Mouse (Mus musculus): Measurements from ENCODE around the gene Cfap61. TPM values are rescaled to one million over a fixed set of nuclear protein-coding genes. Genes with fewer than 3 reads are reported as not detected.

Cfap61 gene
- polyA plus RNA-seq, 1 experiment, result 0.23 TPM

GRCm38 (mm10) chr2:146100489-146101060 lies 166.0 kb downstream of the Cfap61 start:
- no peaks in the 10 kb centered on the region for H3K27me3 ChIP-seq (ENCODE audit: control insufficient read depth, insufficient read depth, low read length)
- no peak overlapping the region for H3K27ac ChIP-seq (ENCODE audit: control insufficient read depth, insufficient read depth, low read length)
- DNase-seq, result no peak
- TF ChIP-seq POLR2A (IDR thresholded peaks at IDR 0.05; ENCODE audit: control insufficient read depth, extremely low read depth, insufficient read depth, low read length, poor library complexity) (no peak), CTCF (IDR thresholded peaks at IDR 0.05; ENCODE audit: borderline replicate concordance, control insufficient read depth, extremely low read depth, insufficient read depth, low read length, poor library complexity) (no peak)
- WGBS, result 98% methylated on average over 10 of the region's 10 CpGs
- H3K4me1 ChIP-seq (replicated peaks; ENCODE audit: control insufficient read depth, insufficient read depth, low read length), result no peaks in the 10 kb centered on the region
- no peak overlapping the region for H3K4me3 ChIP-seq (ENCODE audit: control insufficient read depth, insufficient read depth, low read length)
- H3K36me3 ChIP-seq (ENCODE audit: control insufficient read depth, insufficient read depth, low read length), result no peaks in the 10 kb centered on the region

- TF ChIP-seq POLR2A (IDR thresholded peaks at IDR 0.05; ENCODE audit: control insufficient read depth, extremely low read depth, insufficient read depth, low read length, poor library complexity), result no peak
- TF ChIP-seq CTCF (IDR thresholded peaks at IDR 0.05; ENCODE audit: borderline replicate concordance, control insufficient read depth, extremely low read depth, insufficient read depth, low read length, poor library complexity), result no peak
- no peak for DNase-seq
- H3K27me3 ChIP-seq (ENCODE audit: control insufficient read depth, insufficient read depth, low read length), result no peaks in the 10 kb centered on the region
- H3K4me3 ChIP-seq (ENCODE audit: control insufficient read depth, insufficient read depth, low read length), result no peak overlapping the region
- H3K36me3 ChIP-seq (ENCODE audit: control insufficient read depth, insufficient read depth, low read length), result no peaks in the 10 kb centered on the region
- H3K27ac ChIP-seq (ENCODE audit: control insufficient read depth, insufficient read depth, low read length), result no peak overlapping the region
- no peaks in the 10 kb centered on the region for H3K4me1 ChIP-seq (replicated peaks; ENCODE audit: control insufficient read depth, insufficient read depth, low read length)
- WGBS, result 94% methylated on average over 3 of the region's 3 CpGs
These were observed 168.0 kb downstream of the Cfap61 start for GRCm38 (mm10) chr2:146102600-146102999.

GRCm38 (mm10) chr2:146105341-146105740 lies 170.8 kb downstream of the Cfap61 start:
- Histone ChIP-seq H3K27me3 (ENCODE audit: control insufficient read depth, insufficient read depth, low read length) (no peaks in the 10 kb centered on the region), H3K36me3 (ENCODE audit: control insufficient read depth, insufficient read depth, low read length) (no peaks in the 10 kb centered on the region), H3K4me3 (ENCODE audit: control insufficient read depth, insufficient read depth, low read length) (no peak overlapping the region), H3K27ac (ENCODE audit: control insufficient read depth, insufficient read depth, low read length) (no peak overlapping the region), H3K4me1 (replicated peaks; ENCODE audit: control insufficient read depth, insufficient read depth, low read length) (no peaks in the 10 kb centered on the region)
- 93% methylated on average over 6 of the region's 6 CpGs for WGBS
- no peak for TF ChIP-seq POLR2A (IDR thresholded peaks at IDR 0.05; ENCODE audit: control insufficient read depth, extremely low read depth, insufficient read depth, low read length, poor library complexity)
- TF ChIP-seq CTCF (IDR thresholded peaks at IDR 0.05; ENCODE audit: borderline replicate concordance, control insufficient read depth, extremely low read depth, insufficient read depth, low read length, poor library complexity), result no peak
- no peak for DNase-seq

GRCm38 (mm10) chr2:146107980-146108379 lies 173.4 kb downstream of the Cfap61 start:
- Histone ChIP-seq H3K27me3 (ENCODE audit: control insufficient read depth, insufficient read depth, low read length) (no peaks in the 10 kb centered on the region), H3K4me1 (replicated peaks; ENCODE audit: control insufficient read depth, insufficient read depth, low read length) (no peaks in the 10 kb centered on the region), H3K36me3 (ENCODE audit: control insufficient read depth, insufficient read depth, low read length) (no peaks in the 10 kb centered on the region), H3K4me3 (ENCODE audit: control insufficient read depth, insufficient read depth, low read length) (no peak overlapping the region), H3K27ac (ENCODE audit: control insufficient read depth, insufficient read depth, low read length) (no peak overlapping the region)
- DNase-seq, result no peak
- 96% methylated on average over 4 of the region's 4 CpGs for WGBS
- TF ChIP-seq POLR2A (IDR thresholded peaks at IDR 0.05; ENCODE audit: control insufficient read depth, extremely low read depth, insufficient read depth, low read length, poor library complexity), result no peak
- TF ChIP-seq CTCF (IDR thresholded peaks at IDR 0.05; ENCODE audit: borderline replicate concordance, control insufficient read depth, extremely low read depth, insufficient read depth, low read length, poor library complexity), result no peak

GRCm38 (mm10) chr2:146109921-146110320 lies 175.3 kb downstream of the Cfap61 start:
- no peaks in the 10 kb centered on the region for H3K27me3 ChIP-seq (ENCODE audit: control insufficient read depth, insufficient read depth, low read length)
- H3K4me3 ChIP-seq (ENCODE audit: control insufficient read depth, insufficient read depth, low read length), result no peak overlapping the region
- no peaks in the 10 kb centered on the region for H3K36me3 ChIP-seq (ENCODE audit: control insufficient read depth, insufficient read depth, low read length)
- H3K27ac ChIP-seq (ENCODE audit: control insufficient read depth, insufficient read depth, low read length), result no peak overlapping the region
- DNase-seq, result no peak
- H3K4me1 ChIP-seq (replicated peaks; ENCODE audit: control insufficient read depth, insufficient read depth, low read length), result no peaks in the 10 kb centered on the region
- no peak for TF ChIP-seq POLR2A (IDR thresholded peaks at IDR 0.05; ENCODE audit: control insufficient read depth, extremely low read depth, insufficient read depth, low read length, poor library complexity)
- TF ChIP-seq CTCF (IDR thresholded peaks at IDR 0.05; ENCODE audit: borderline replicate concordance, control insufficient read depth, extremely low read depth, insufficient read depth, low read length, poor library complexity), result no peak
- 92% methylated on average over 9 of the region's 9 CpGs for WGBS

- no peaks in the 10 kb centered on the region for H3K36me3 ChIP-seq (ENCODE audit: control insufficient read depth, insufficient read depth, low read length)
- TF ChIP-seq POLR2A (IDR thresholded peaks at IDR 0.05; ENCODE audit: control insufficient read depth, extremely low read depth, insufficient read depth, low read length, poor library complexity) (no peak), CTCF (IDR thresholded peaks at IDR 0.05; ENCODE audit: borderline replicate concordance, control insufficient read depth, extremely low read depth, insufficient read depth, low read length, poor library complexity) (no peak)
- no peak overlapping the region for H3K27ac ChIP-seq (ENCODE audit: control insufficient read depth, insufficient read depth, low read length)
- H3K27me3 ChIP-seq (ENCODE audit: control insufficient read depth, insufficient read depth, low read length), result no peaks in the 10 kb centered on the region
- H3K4me3 ChIP-seq (ENCODE audit: control insufficient read depth, insufficient read depth, low read length), result no peak overlapping the region
- DNase-seq, result no peak
- H3K4me1 ChIP-seq (replicated peaks; ENCODE audit: control insufficient read depth, insufficient read depth, low read length), result no peaks in the 10 kb centered on the region
- WGBS, result 6% methylated on average over 6 of the region's 6 CpGs
These were observed 181.7 kb downstream of the Cfap61 start for GRCm38 (mm10) chr2:146116282-146116681.

GRCm38 (mm10) chr2:146116726-146117125 lies 182.1 kb downstream of the Cfap61 start:
- no peak overlapping the region for H3K27ac ChIP-seq (ENCODE audit: control insufficient read depth, insufficient read depth, low read length)
- H3K36me3 ChIP-seq (ENCODE audit: control insufficient read depth, insufficient read depth, low read length), result no peaks in the 10 kb centered on the region
- WGBS, result 34% methylated on average over 5 of the region's 5 CpGs
- no peaks in the 10 kb centered on the region for H3K4me1 ChIP-seq (replicated peaks; ENCODE audit: control insufficient read depth, insufficient read depth, low read length)
- H3K27me3 ChIP-seq (ENCODE audit: control insufficient read depth, insufficient read depth, low read length), result no peaks in the 10 kb centered on the region
- DNase-seq, result no peak
- TF ChIP-seq POLR2A (IDR thresholded peaks at IDR 0.05; ENCODE audit: control insufficient read depth, extremely low read depth, insufficient read depth, low read length, poor library complexity) (no peak), CTCF (IDR thresholded peaks at IDR 0.05; ENCODE audit: borderline replicate concordance, control insufficient read depth, extremely low read depth, insufficient read depth, low read length, poor library complexity) (no peak)
- no peak overlapping the region for H3K4me3 ChIP-seq (ENCODE audit: control insufficient read depth, insufficient read depth, low read length)
